Mouse (Mus musculus) small intestine, adult 2 months (tissue): ENCODE measurements around the gene Ssbp3.

Source experiments
- CTCF ChIP-seq: fragments of 200-500 bp; IDR thresholded peaks from 2 replicates; pipeline ENCODE4 v1.5.1; 2012; ENCODE audit warnings: low read depth, mild to moderate bottlenecking, control low read depth, inconsistent platforms, low read length, moderate library complexity, mixed read lengths; ENCODE audit not compliant: insufficient replicate concordance, insufficient read length; ENCODE audit errors: extremely low read depth
- POLR2A ChIP-seq: fragments of 200-500 bp; IDR thresholded peaks from 2 replicates; pipeline ENCODE4 v1.6.1; 2012; ENCODE audit warnings: low read depth, mild to moderate bottlenecking, control low read depth, inconsistent platforms, low read length, moderate library complexity

DNA sequence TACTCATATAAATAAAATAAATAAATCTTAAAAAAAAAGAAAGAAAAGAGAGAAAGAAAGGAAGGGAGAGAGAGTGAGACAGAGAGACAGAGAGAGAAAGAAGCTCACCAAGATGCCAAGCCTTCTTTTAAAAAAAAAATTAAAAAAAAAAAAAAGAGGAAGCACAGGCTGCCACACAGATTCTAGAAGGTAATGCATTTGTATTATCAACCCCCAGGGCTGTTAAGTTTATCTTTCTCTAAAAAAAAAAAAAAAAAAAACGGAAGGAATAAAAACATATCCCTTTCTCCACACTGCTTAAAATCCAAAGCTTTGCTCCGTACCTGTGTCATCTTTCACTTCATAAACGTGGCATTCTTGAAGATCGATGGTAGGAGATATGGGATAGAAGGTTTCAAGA, 151.1 kb downstream of the Ssbp3 start:
- TF ChIP-seq POLR2A (no peak), CTCF (no peak)
